Mouse (Mus musculus) midbrain, embryonic 11.5 days (tissue): ENCODE results near the gene Lrfn4. TPM values are rescaled to one million over a fixed set of nuclear protein-coding genes. Genes with fewer than 3 reads are reported as not detected.

Source experiments
- ATAC-seq: fragments of 200-750 bp; cut with Nextera tagmentation; 2 replicates; pipeline ENCODE4 v1.8.0; 2017; ENCODE audit warnings: moderate TSS enrichment, moderate library complexity; ENCODE audit not compliant: low FRiP score
- DNase-seq: peaks from one replicate; pipeline ENCODE4 v3.0.0; 2015; ENCODE audit warnings: low spot score; ENCODE audit errors: missing footprints
- H3K27ac ChIP-seq: fragments of 300-500 bp; sonication (generic); 2 replicates; pipeline ENCODE4 v1.5.1; 2014; ENCODE audit warnings: low read depth, low read length
- H3K27me3 ChIP-seq: fragments of 300-500 bp; sonication (generic); 2 replicates; pipeline ENCODE4 v1.6.1; 2014; ENCODE audit warnings: mild to moderate bottlenecking, low read length, moderate library complexity, mixed read lengths; ENCODE audit not compliant: control insufficient read depth, insufficient read depth
- H3K36me3 ChIP-seq: fragments of 300-500 bp; sonication (generic); 2 replicates; pipeline ENCODE4 v1.6.1; 2014; ENCODE audit warnings: mild to moderate bottlenecking, low read length, moderate library complexity, mixed read lengths; ENCODE audit not compliant: control insufficient read depth, insufficient read depth
- H3K4me1 ChIP-seq: fragments of 300-500 bp; sonication (generic); 2 replicates; pipeline ENCODE4 v1.6.1; 2014; ENCODE audit warnings: low read length; ENCODE audit not compliant: control insufficient read depth, insufficient read depth
- H3K4me2 ChIP-seq: fragments of 300-500 bp; sonication (generic); 2 replicates; pipeline ENCODE4 v1.6.1; 2014; ENCODE audit warnings: mild to moderate bottlenecking, moderate library complexity
- H3K4me3 ChIP-seq: fragments of 300-500 bp; sonication (generic); 2 replicates; pipeline ENCODE4 v1.5.1; 2014; ENCODE audit warnings: low read depth, low read length
- H3K9ac ChIP-seq: fragments of 300-500 bp; sonication (generic); 2 replicates; pipeline ENCODE4 v1.6.1; 2014; ENCODE audit warnings: low read length
- H3K9me3 ChIP-seq: fragments of 300-500 bp; sonication (generic); 2 replicates; pipeline ENCODE4 v1.6.1; 2016; ENCODE audit warnings: low read length; ENCODE audit not compliant: control insufficient read depth
- WGBS: fragments of 180-500 bp; shearing (Covaris S2); extraction: QIAGEN DNeasy Blood & Tissue Kit; methylation state at CpG from one replicate; pipeline ENCODE4 v1.1.7; 2014; 5-methylcytosine and 5-hydroxymethylcytosine counted together
- polyA plus RNA-seq: library from polyadenylated mRNA; unstranded; fragments of >200 nt; fragmentation: Nextera tagmentation; extraction: Ambion mirVana; gene quantifications from 2 replicates; pipeline ENCODE4 v1.2.1, GENCODE M21; 2014

Lrfn4 gene
- polyA plus RNA-seq, 1 experiment from 2014 or later, result 7.6 TPM

DNA sequence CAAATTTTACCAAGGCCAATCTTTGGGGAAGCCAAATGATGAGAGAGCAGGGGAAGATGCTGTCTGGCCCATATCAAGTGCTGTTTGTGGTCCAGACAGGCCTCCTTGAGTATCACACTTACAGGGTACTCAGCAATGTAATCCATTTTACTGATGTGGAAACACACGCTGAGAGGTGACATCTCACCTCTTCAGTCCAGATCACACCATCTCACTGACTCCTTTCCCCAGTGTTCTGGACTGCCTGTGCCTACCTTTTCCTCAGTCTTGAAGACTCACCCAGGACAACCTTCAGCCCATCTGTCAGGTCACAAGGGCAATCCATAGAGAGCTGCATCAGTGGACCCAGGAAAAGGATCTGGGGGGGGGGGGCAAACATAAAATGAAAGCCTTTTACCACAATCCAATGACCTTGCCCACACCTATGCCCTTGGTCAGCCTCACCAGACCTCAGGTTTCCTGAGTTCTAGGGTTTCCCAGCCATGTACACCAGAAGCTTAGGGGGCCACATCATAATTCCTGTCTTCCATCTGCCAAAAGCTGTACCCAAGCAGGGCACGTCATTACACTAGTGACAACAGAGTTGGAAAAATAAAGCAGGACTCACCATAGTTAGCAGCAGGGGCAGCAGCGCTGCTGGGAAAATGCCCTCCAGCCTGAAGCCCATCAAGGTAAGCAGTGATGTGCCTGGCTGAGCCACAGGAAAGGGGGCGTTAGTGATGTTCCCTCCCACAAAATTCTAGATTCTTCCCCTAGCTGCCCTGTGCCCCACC, 9.1 kb upstream of the Lrfn4 start:
- Histone ChIP-seq H3K4me1 (peaks cover 18% of the 10 kb centered on the region), H3K4me2 (peak overlapping the region; percentile 84), H3K36me3 (peaks cover 11% of the 10 kb centered on the region), H3K27me3 (no peaks in the 10 kb centered on the region), H3K9me3 (no peaks in the 10 kb centered on the region), H3K4me3 (peak overlapping the region; percentile 92), H3K9ac (peak overlapping the region; percentile 95), H3K27ac (no peak overlapping the region)
- ATAC-seq (no peak), DNase-seq (no peak)
- 31% methylated on average over 4 of the region's 4 CpGs for WGBS

DNA sequence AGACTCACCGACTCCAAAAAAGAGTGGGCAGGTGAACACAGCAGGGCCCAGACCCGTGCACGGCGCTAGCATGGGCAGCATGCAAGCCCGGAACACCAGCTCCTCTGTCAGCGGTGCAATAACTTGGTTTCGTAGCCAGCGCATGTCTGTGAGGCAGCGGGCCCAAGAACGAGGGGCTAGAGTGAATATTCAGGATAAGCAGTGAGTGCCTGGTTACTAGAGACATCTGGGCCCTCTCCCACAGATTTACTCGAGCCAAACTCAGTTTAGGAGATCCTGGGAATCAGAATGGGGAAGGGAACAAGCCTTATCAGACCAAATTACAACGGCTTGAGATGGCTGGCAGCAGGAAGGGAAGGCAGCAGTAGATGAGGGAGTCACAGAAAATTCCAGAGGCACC, 8.5 kb upstream of the Lrfn4 start:
- no peak for DNase-seq
- no peak overlapping the region for H3K27ac ChIP-seq
- H3K9ac ChIP-seq, result no peak overlapping the region
- peaks cover 18% of the 10 kb centered on the region for H3K4me1 ChIP-seq
- H3K4me3 ChIP-seq, result no peak overlapping the region
- H3K9me3 ChIP-seq, result no peaks in the 10 kb centered on the region
- peaks cover 11% of the 10 kb centered on the region for H3K36me3 ChIP-seq
- no peak for ATAC-seq
- H3K27me3 ChIP-seq, result no peaks in the 10 kb centered on the region
- H3K4me2 ChIP-seq, result no peak overlapping the region
- 95% methylated on average over 12 of the region's 12 CpGs for WGBS

DNA sequence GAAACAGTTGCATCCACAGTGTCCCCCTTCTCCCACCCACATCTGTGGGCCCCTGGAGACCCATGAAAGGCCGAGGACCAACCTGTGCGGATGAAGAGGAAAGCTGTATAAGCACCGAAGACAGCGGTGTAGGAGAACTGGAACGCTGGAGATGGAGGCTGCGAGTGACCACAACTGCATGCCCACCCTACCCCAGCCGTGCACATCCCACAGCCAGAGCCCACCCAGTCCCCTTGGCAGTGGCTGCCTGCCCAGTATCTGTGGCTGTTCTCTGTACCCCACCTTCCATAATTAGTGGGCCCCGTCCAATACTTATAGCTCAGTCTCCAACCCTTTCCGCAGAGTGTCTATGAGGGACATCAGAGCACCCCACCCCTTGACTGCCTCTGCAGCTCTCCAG, 8.0 kb upstream of the Lrfn4 start:
- DNase-seq, result no peak
- H3K27ac ChIP-seq, result no peak overlapping the region
- H3K9me3 ChIP-seq, result no peaks in the 10 kb centered on the region
- H3K4me2 ChIP-seq, result no peak overlapping the region
- WGBS, result 93% methylated on average over 9 of the region's 9 CpGs
- no peak for ATAC-seq
- H3K4me3 ChIP-seq, result no peak overlapping the region
- H3K27me3 ChIP-seq, result no peaks in the 10 kb centered on the region
- H3K9ac ChIP-seq, result no peak overlapping the region
- peaks cover 16% of the 10 kb centered on the region for H3K4me1 ChIP-seq
- H3K36me3 ChIP-seq, result peaks cover 11% of the 10 kb centered on the region

DNA sequence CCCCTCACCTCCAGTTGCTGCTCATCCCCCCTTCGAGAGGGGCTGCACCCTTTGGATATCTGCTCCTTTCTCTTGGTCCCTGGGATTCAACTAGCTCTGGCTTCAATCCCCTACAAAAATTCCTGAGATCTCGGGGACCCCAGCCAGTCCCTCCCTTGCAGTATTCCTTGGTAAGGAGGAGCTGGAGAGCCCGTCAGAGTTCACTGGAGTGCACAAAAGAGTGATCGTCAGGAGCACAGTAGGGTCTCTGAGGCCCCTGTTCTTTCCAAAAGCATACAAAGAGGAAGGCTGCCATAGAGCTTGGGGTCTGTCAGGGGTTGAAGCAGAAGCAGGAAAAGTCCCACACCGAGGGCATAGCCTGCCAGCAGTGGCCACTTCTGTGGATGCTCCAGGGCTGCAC, 7.3 kb upstream of the Lrfn4 start:
- Histone ChIP-seq H3K27ac (no peak overlapping the region), H3K4me3 (no peak overlapping the region), H3K36me3 (peaks cover 11% of the 10 kb centered on the region), H3K9me3 (no peaks in the 10 kb centered on the region), H3K27me3 (no peaks in the 10 kb centered on the region), H3K9ac (no peak overlapping the region), H3K4me2 (no peak overlapping the region), H3K4me1 (peaks cover 16% of the 10 kb centered on the region)
- 75% methylated on average over 5 of the region's 5 CpGs for WGBS
- no peak for ATAC-seq
- DNase-seq, result no peak

DNA sequence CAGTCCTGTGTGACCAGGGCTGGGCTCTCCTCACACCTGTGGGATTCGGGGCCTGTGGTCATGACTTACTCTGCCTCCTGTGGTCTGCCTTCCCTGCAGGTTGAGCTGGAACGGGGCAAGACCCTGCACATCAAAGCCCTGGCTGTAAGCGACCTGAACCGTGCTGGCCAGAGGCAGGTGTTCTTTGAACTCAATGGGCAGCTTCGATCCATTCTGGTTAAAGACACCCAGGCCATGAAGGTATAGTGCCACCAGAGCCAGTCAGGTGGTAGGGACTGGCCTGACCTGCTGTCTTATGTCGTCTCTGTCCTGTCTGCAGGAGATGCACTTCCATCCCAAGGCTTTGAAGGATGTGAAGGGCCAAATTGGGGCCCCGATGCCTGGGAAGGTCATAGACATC, 5.3 kb upstream of the Lrfn4 start:
- Histone ChIP-seq H3K4me3 (no peak overlapping the region), H3K36me3 (peaks cover 11% of the 10 kb centered on the region), H3K27ac (no peak overlapping the region), H3K4me1 (peaks cover 10% of the 10 kb centered on the region), H3K27me3 (peaks cover 2% of the 10 kb centered on the region; the same call in 1 of the 2 replicates), H3K9me3 (no peaks in the 10 kb centered on the region), H3K9ac (no peak overlapping the region), H3K4me2 (no peak overlapping the region)
- 87% methylated on average over 7 of the region's 7 CpGs for WGBS
- DNase-seq (no peak), ATAC-seq (no peak)

DNA sequence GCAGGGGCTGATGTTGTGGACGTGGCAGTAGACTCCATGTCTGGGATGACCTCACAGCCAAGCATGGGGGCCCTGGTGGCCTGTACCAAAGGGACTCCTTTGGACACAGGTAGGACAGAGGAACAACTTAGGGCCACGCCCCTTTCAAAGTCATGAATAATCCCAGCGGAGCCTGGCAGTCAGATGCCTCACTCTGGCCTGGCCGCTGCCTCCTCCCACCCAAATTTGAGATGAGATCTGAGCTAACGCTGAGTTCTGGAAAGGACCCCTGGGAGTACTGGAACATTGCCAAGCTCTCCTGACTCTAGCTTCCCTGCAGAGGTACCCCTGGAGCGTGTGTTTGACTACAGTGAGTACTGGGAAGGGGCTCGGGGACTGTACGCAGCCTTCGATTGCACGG, 4.0 kb upstream of the Lrfn4 start:
- Histone ChIP-seq H3K4me1 (peaks cover 6% of the 10 kb centered on the region), H3K4me3 (no peak overlapping the region), H3K9me3 (no peaks in the 10 kb centered on the region), H3K27me3 (peaks cover 2% of the 10 kb centered on the region; the same call in 1 of the 2 replicates), H3K36me3 (peaks cover 11% of the 10 kb centered on the region), H3K27ac (no peak overlapping the region), H3K4me2 (no peak overlapping the region), H3K9ac (no peak overlapping the region)
- 79% methylated on average over 10 of the region's 10 CpGs for WGBS
- DNase-seq (no peak), ATAC-seq (no peak)

DNA sequence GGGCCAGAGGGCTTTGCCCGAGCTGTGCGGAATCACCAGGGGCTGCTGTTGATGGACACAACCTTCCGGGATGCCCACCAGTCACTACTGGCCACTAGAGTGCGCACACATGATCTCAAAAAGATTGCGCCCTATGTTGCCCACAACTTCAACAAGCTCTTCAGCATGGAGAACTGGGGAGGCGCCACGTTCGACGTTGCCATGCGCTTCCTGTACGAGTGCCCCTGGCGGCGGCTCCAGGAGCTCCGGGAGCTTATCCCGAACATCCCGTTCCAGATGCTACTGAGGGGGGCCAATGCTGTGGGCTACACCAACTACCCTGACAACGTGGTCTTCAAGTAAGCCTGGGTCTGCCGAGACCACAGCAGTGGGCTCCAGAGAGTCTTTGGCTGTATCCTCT, 2.7 kb upstream of the Lrfn4 start:
- DNase-seq, result no peak
- Histone ChIP-seq H3K27ac (no peak overlapping the region), H3K4me3 (no peak overlapping the region), H3K9me3 (no peaks in the 10 kb centered on the region), H3K4me2 (no peak overlapping the region), H3K4me1 (peaks cover 12% of the 10 kb centered on the region), H3K9ac (0 out of 2 replicates have a peak overlapping the region, but pooled peaks have one; percentile 33), H3K27me3 (peaks cover 2% of the 10 kb centered on the region; the same call in 1 of the 2 replicates), H3K36me3 (peaks cover 11% of the 10 kb centered on the region)
- no peak for ATAC-seq
- WGBS, result 34% methylated on average over 18 of the region's 18 CpGs

DNA sequence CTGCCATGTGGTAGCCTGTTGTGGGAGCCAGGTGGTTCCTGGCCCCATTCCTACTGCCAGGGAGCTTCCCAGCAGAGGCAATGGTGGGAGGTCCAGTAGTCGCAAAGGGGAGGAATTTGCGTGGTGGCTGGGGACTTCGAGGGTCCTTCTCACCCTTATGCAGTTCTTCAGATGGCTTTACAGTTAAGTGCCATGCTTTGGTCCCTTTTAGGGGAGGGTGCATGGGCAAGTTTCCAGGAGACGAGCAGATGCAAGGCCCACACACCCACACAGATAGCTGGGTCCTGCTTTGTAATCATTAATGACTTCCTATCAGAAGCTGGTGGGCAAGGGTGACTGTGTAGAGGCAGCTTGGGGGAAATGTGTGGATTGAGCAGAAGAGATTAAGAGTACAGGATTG, 1.1 kb upstream of the Lrfn4 start:
- Histone ChIP-seq H3K9ac (no peak overlapping the region), H3K4me3 (no peak overlapping the region), H3K36me3 (peaks cover 9% of the 10 kb centered on the region), H3K4me2 (no peak overlapping the region; the same call in 1 of the 2 replicates), H3K27me3 (peaks cover 2% of the 10 kb centered on the region; the same call in 1 of the 2 replicates), H3K9me3 (no peaks in the 10 kb centered on the region), H3K27ac (no peak overlapping the region), H3K4me1 (peaks cover 12% of the 10 kb centered on the region)
- ATAC-seq, result no peak
- no peak for DNase-seq
- 56% methylated on average over 4 of the region's 4 CpGs for WGBS

DNA sequence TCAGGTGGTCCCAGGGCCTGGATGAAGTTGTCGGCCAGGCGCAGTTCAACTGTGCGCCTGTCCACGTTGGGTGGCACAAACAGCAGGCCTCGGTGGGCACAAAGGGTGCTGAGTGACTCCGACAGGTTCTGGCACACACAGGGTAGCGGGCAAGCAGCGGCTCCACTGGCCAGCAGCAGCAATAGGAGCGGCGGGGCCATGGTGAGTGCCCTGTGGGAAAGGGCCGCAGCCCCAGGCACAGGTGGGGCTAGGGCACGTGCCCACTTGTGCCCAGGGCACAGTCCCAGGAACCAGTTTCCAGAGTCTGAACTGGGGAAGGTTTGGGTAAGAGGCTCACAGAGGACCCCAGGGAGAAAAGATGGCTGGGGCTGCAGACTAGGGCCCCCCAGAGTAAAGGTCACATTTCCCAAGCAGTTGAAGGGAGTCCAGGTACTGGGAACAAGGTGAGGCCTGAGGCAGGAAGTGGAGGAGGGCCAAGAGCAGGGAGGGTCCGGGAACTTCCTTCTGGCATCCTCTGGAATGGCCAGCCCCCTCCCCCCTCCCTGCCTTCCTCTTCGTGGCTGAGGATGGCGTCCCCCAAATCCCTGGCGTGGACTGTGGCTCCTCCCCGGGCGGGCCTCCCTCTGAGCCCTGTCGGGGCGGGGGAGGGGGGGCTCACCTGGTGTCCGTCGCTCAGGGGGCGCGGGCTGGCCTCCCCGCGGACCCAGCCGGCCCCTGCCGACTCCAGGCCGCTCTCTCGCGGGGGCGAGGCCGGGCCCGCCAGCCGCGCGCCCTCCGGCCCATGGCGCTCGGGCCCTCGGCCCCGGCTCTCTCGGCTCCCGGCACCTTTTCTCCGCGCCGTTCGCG, 939 bp downstream of the Lrfn4 start:
- peak; percentile 15 for ATAC-seq

More for the DNA sequence above, 939 bp downstream of the Lrfn4 start:
- Histone ChIP-seq H3K9me3 (no peaks in the 10 kb centered on the region), H3K27ac (peak overlapping the region; percentile 78), H3K27me3 (peaks cover 2% of the 10 kb centered on the region; the same call in 1 of the 2 replicates), H3K9ac (peak overlapping the region; percentile 96), H3K4me1 (peaks cover 12% of the 10 kb centered on the region), H3K4me3 (peak overlapping the region; percentile 92), H3K4me2 (peak overlapping the region; percentile 79), H3K36me3 (peaks cover 9% of the 10 kb centered on the region)
- 30% methylated on average over 31 of the region's 49 CpGs for WGBS
- DNase-seq, result peak; percentile 92
